Mouse (Mus musculus): ENCODE measurements around the gene Vav3. TPM values are rescaled to one million over a fixed set of nuclear protein-coding genes. Genes with fewer than 3 reads are reported as not detected.

The Vav3 gene
- polyA plus RNA-seq, 1 experiment from 2014 or later = 9.7 TPM

GRCm38 (mm10) chr3:109363522-109363921 lies 23.1 kb downstream of the Vav3 start:
- TF ChIP-seq CTCF (IDR thresholded peaks at IDR 0.05; ENCODE audit: low read depth) = no peak
- Histone ChIP-seq H3K4me1 (ENCODE audit: insufficient read depth) (peaks cover 6% of the 10 kb centered on the region; the same call in 1 of the 2 replicates), H3K27me3 (ENCODE audit: insufficient read depth, low read length) (no peaks in the 10 kb centered on the region), H3K27ac (ENCODE audit: low read depth) (no peak overlapping the region), H3K9me3 (ENCODE audit: low read depth, low read length) (no peaks in the 10 kb centered on the region), H3K4me3 (ENCODE audit: low read depth, low read length) (no peak overlapping the region), H3K9ac (no peak overlapping the region), H3K36me3 (ENCODE audit: insufficient read depth) (no peaks in the 10 kb centered on the region), H3K4me2 (no peak overlapping the region)
- DNase-seq (peak; percentile 11), ATAC-seq (ENCODE audit: insufficient read depth) (peak; percentile 74)
- WGBS = 32% methylated on average over 5 of the region's 5 CpGs

GRCm38 (mm10) chr3:109365875-109366274 lies 25.4 kb downstream of the Vav3 start:
- no peak overlapping the region for H3K4me2 ChIP-seq
- no peak for DNase-seq
- H3K27me3 ChIP-seq (ENCODE audit: insufficient read depth, low read length) = no peaks in the 10 kb centered on the region
- H3K27ac ChIP-seq (ENCODE audit: low read depth) = no peak overlapping the region
- no peaks in the 10 kb centered on the region for H3K36me3 ChIP-seq (ENCODE audit: insufficient read depth)
- no peak overlapping the region for H3K4me3 ChIP-seq (ENCODE audit: low read depth, low read length)
- no peak for TF ChIP-seq CTCF (IDR thresholded peaks at IDR 0.05; ENCODE audit: low read depth)
- H3K4me1 ChIP-seq (ENCODE audit: insufficient read depth) = peaks cover 6% of the 10 kb centered on the region; the same call in 1 of the 2 replicates
- H3K9me3 ChIP-seq (ENCODE audit: low read depth, low read length) = no peaks in the 10 kb centered on the region
- H3K9ac ChIP-seq = no peak overlapping the region
- WGBS = 90% methylated on average over 2 of the region's 2 CpGs
- ATAC-seq (ENCODE audit: insufficient read depth) = no peak

GRCm38 (mm10) chr3:109366411-109366851 lies 26.0 kb downstream of the Vav3 start:
- Histone ChIP-seq H3K4me1 (ENCODE audit: insufficient read depth) (peaks cover 6% of the 10 kb centered on the region; the same call in 1 of the 2 replicates), H3K27me3 (ENCODE audit: insufficient read depth, low read length) (no peaks in the 10 kb centered on the region), H3K9me3 (ENCODE audit: low read depth, low read length) (no peaks in the 10 kb centered on the region), H3K27ac (ENCODE audit: low read depth) (no peak overlapping the region), H3K9ac (no peak overlapping the region), H3K36me3 (ENCODE audit: insufficient read depth) (no peaks in the 10 kb centered on the region), H3K4me3 (ENCODE audit: low read depth, low read length) (no peak overlapping the region), H3K4me2 (no peak overlapping the region)
- DNase-seq (peak; percentile 56), ATAC-seq (ENCODE audit: insufficient read depth) (no peak)
- WGBS = 42% methylated on average over 7 of the region's 7 CpGs
- TF ChIP-seq CTCF (IDR thresholded peaks at IDR 0.05; ENCODE audit: low read depth) = no peak

- DNase-seq = peak; percentile 53
- no peaks in the 10 kb centered on the region for H3K9me3 ChIP-seq (ENCODE audit: low read depth, low read length)
- ATAC-seq (ENCODE audit: insufficient read depth) = peak; percentile 76
- TF ChIP-seq CTCF (IDR thresholded peaks at IDR 0.05; ENCODE audit: low read depth) = no peak
- no peaks in the 10 kb centered on the region for H3K27me3 ChIP-seq (ENCODE audit: insufficient read depth, low read length)
- H3K4me1 ChIP-seq (ENCODE audit: insufficient read depth) = peaks cover 6% of the 10 kb centered on the region; the same call in 1 of the 2 replicates
- H3K4me3 ChIP-seq (ENCODE audit: low read depth, low read length) = no peak overlapping the region
- WGBS = 57% methylated on average over 9 of the region's 9 CpGs
- no peaks in the 10 kb centered on the region for H3K36me3 ChIP-seq (ENCODE audit: insufficient read depth)
- no peak overlapping the region for H3K4me2 ChIP-seq
- H3K27ac ChIP-seq (ENCODE audit: low read depth) = no peak overlapping the region
- no peak overlapping the region for H3K9ac ChIP-seq
Measured at GRCm38 (mm10) chr3:109368383-109369289, 28.2 kb downstream of the Vav3 start.

- Histone ChIP-seq H3K4me3 (ENCODE audit: low read depth, low read length) (no peak overlapping the region), H3K27ac (ENCODE audit: low read depth) (no peak overlapping the region), H3K4me2 (no peak overlapping the region), H3K9me3 (ENCODE audit: low read depth, low read length) (no peaks in the 10 kb centered on the region), H3K27me3 (ENCODE audit: insufficient read depth, low read length) (no peaks in the 10 kb centered on the region), H3K36me3 (ENCODE audit: insufficient read depth) (no peaks in the 10 kb centered on the region), H3K4me1 (ENCODE audit: insufficient read depth) (0 out of 2 replicates have a peak, but pooled peaks cover under 1% of the 10 kb centered on the region), H3K9ac (no peak overlapping the region)
- ATAC-seq (ENCODE audit: insufficient read depth) (no peak), DNase-seq (no peak)
- TF ChIP-seq CTCF (IDR thresholded peaks at IDR 0.05; ENCODE audit: low read depth) = no peak
- WGBS = no CpG with 5 or more reads among the region's 1 CpGs
Measured at GRCm38 (mm10) chr3:109371576-109371975, 31.1 kb downstream of the Vav3 start.

GRCm38 (mm10) chr3:109372678-109373077 lies 32.2 kb downstream of the Vav3 start:
- H3K4me2 ChIP-seq = no peak overlapping the region
- ATAC-seq (ENCODE audit: insufficient read depth) (no peak), DNase-seq (no peak)
- WGBS = 73% methylated on average over 4 of the region's 4 CpGs
- no peak for TF ChIP-seq CTCF (IDR thresholded peaks at IDR 0.05; ENCODE audit: low read depth)
- no peaks in the 10 kb centered on the region for H3K36me3 ChIP-seq (ENCODE audit: insufficient read depth)
- no peak overlapping the region for H3K4me3 ChIP-seq (ENCODE audit: low read depth, low read length)
- H3K9me3 ChIP-seq (ENCODE audit: low read depth, low read length) = no peaks in the 10 kb centered on the region
- H3K27ac ChIP-seq (ENCODE audit: low read depth) = no peak overlapping the region
- no peaks in the 10 kb centered on the region for H3K27me3 ChIP-seq (ENCODE audit: insufficient read depth, low read length)
- H3K9ac ChIP-seq = no peak overlapping the region
- no peaks in the 10 kb centered on the region for H3K4me1 ChIP-seq (ENCODE audit: insufficient read depth)

GRCm38 (mm10) chr3:109378278-109378677 lies 37.8 kb downstream of the Vav3 start:
- TF ChIP-seq CTCF (IDR thresholded peaks at IDR 0.05; ENCODE audit: low read depth) = no peak

More at GRCm38 (mm10) chr3:109378278-109378677, 37.8 kb downstream of the Vav3 start:
- ATAC-seq (ENCODE audit: insufficient read depth) = no peak
- 79% methylated on average over 4 of the region's 4 CpGs for WGBS
- Histone ChIP-seq H3K4me1 (ENCODE audit: insufficient read depth) (no peaks in the 10 kb centered on the region), H3K36me3 (ENCODE audit: insufficient read depth) (no peaks in the 10 kb centered on the region), H3K9me3 (ENCODE audit: low read depth, low read length) (no peaks in the 10 kb centered on the region), H3K9ac (no peak overlapping the region), H3K4me2 (no peak overlapping the region), H3K27ac (ENCODE audit: low read depth) (no peak overlapping the region), H3K4me3 (ENCODE audit: low read depth, low read length) (no peak overlapping the region), H3K27me3 (ENCODE audit: insufficient read depth, low read length) (no peaks in the 10 kb centered on the region)
- DNase-seq = no peak
